In genomic region chr6:85331736-85332135, GRCm38 (mm10) we compare ENCODE assay signal across 8 mouse cellular contexts. TPM values are rescaled to one million over a fixed set of nuclear protein-coding genes. Genes with fewer than 3 reads are reported as not detected.
A peak's percentile ranks its signal among the peaks of the same experiment; 100 is the strongest.
DNase-seq lines count a peak whose midpoint lies in the region; ATAC-seq lines count a peak whose summit lies in the region.

No protein-coding gene starts in this region.

- no peaks in the 10 kb centered on the region for H3K9me3 ChIP-seq in lung, embryonic 15.5 days
- H3K9me3 ChIP-seq in forebrain, embryonic 11.5 days (ENCODE audit: control insufficient read depth, low read length) = no peaks in the 10 kb centered on the region
- no peaks in the 10 kb centered on the region for H3K9me3 ChIP-seq in limb, embryonic 11.5 days (ENCODE audit: control insufficient read depth, low read length)
- no peaks in the 10 kb centered on the region for H3K9me3 ChIP-seq in stomach, embryonic 14.5 days (ENCODE audit: control insufficient read depth, low read depth, low read length)

- no peak overlapping the region for H3K9ac ChIP-seq in lung, embryonic 15.5 days
- peak overlapping the region; percentile 79 for H3K9ac ChIP-seq in forebrain, embryonic 11.5 days (ENCODE audit: low read length)
- H3K9ac ChIP-seq in limb, embryonic 11.5 days (ENCODE audit: low read length) = no peak overlapping the region
- 0 out of 2 replicates have a peak overlapping the region, but pooled peaks have one; percentile 48 for H3K9ac ChIP-seq in stomach, embryonic 14.5 days (replicated peaks; ENCODE audit: low read depth, low read length)

- no peaks in the 10 kb centered on the region for H3K36me3 ChIP-seq in lung, embryonic 15.5 days
- H3K36me3 ChIP-seq in forebrain, embryonic 11.5 days (ENCODE audit: control insufficient read depth, insufficient read depth, low read length) = no peaks in the 10 kb centered on the region
- no peaks in the 10 kb centered on the region for H3K36me3 ChIP-seq in limb, embryonic 11.5 days (ENCODE audit: control insufficient read depth, insufficient read depth, low read length)
- H3K36me3 ChIP-seq in stomach, embryonic 14.5 days (ENCODE audit: control insufficient read depth, insufficient read depth, low read length) = no peaks in the 10 kb centered on the region

- peaks cover 14% of the 10 kb centered on the region for H3K4me1 ChIP-seq in lung, embryonic 15.5 days
- H3K4me1 ChIP-seq in forebrain, embryonic 11.5 days (replicated peaks; ENCODE audit: control insufficient read depth, insufficient read depth, low read length) = 0 out of 2 replicates have a peak, but pooled peaks cover 3% of the 10 kb centered on the region
- H3K4me1 ChIP-seq in limb, embryonic 11.5 days (ENCODE audit: control insufficient read depth, insufficient read depth, low read length) = no peaks in the 10 kb centered on the region
- peaks cover 7% of the 10 kb centered on the region; the same call in 1 of the 2 replicates for H3K4me1 ChIP-seq in stomach, embryonic 14.5 days (ENCODE audit: control insufficient read depth, insufficient read depth, low read length)

- H3K27me3 ChIP-seq in lung, embryonic 15.5 days = no peaks in the 10 kb centered on the region
- H3K27me3 ChIP-seq in forebrain, embryonic 11.5 days (ENCODE audit: control insufficient read depth, insufficient read depth, low read length) = no peaks in the 10 kb centered on the region
- H3K27me3 ChIP-seq in limb, embryonic 11.5 days (ENCODE audit: control insufficient read depth, insufficient read depth, low read length) = peaks cover 7% of the 10 kb centered on the region
- no peaks in the 10 kb centered on the region for H3K27me3 ChIP-seq in stomach, embryonic 14.5 days (ENCODE audit: control insufficient read depth, insufficient read depth, low read length)

- 10% methylated on average over 8 of the region's 8 CpGs for WGBS in lung, embryonic 15.5 days
- whole genome bisulfite sequencing in forebrain, embryonic 11.5 days = 16% methylated on average over 8 of the region's 8 CpGs
- WGBS in limb, embryonic 11.5 days = 12% methylated on average over 8 of the region's 8 CpGs
- 8% methylated on average over 8 of the region's 8 CpGs for WGBS in stomach, embryonic 14.5 days

- ATAC-seq in lung, embryonic 15.5 days (ENCODE audit: borderline replicate concordance, extremely low read depth, low FRiP score, low TSS enrichment) = no peak
- ATAC-seq in forebrain, embryonic 11.5 days (replicated peaks; ENCODE audit: low FRiP score) = no peak
- no peak for ATAC-seq in limb, embryonic 11.5 days (ENCODE audit: insufficient number of reproducible peaks, low FRiP score, low TSS enrichment, low read depth)
- ATAC-seq in stomach, embryonic 14.5 days (ENCODE audit: insufficient number of reproducible peaks, insufficient read depth, low FRiP score, low read depth) = no peak

- DNase-seq in lung, postnatal 25 days (ENCODE audit: low spot score) = no peak
- DNase-seq in forebrain, embryonic 11.5 days (ENCODE audit: low spot score) = no peak
- no peak for DNase-seq in limb, embryonic 11.5 days (ENCODE audit: low spot score)
- no peak for DNase-seq in gastrocnemius, postnatal 10 days
- no peak for DNase-seq in adrenal gland, postnatal 25 days
- DNase-seq in right cerebral cortex, adult 18-20 months = no peak

- peak overlapping the region; percentile 61 for H3K4me3 ChIP-seq in lung, embryonic 15.5 days
- peak overlapping the region; percentile 58 for H3K4me3 ChIP-seq in forebrain, embryonic 11.5 days (ENCODE audit: low read depth, low read length)
- no peak overlapping the region; the same call in 1 of the 2 replicates for H3K4me3 ChIP-seq in limb, embryonic 11.5 days (ENCODE audit: low read depth, low read length)
- no peak overlapping the region for H3K4me3 ChIP-seq in stomach, embryonic 14.5 days (ENCODE audit: low read depth, low read length)

- H3K4me2 ChIP-seq in lung, embryonic 15.5 days = peak overlapping the region; percentile 94
- H3K4me2 ChIP-seq in forebrain, embryonic 11.5 days (ENCODE audit: low read depth, low read length, severe bottlenecking) = peak overlapping the region; percentile 78
- peak overlapping the region; percentile 99 for H3K4me2 ChIP-seq in limb, embryonic 11.5 days (ENCODE audit: low read depth, severe bottlenecking)
- H3K4me2 ChIP-seq in stomach, embryonic 14.5 days (replicated peaks; ENCODE audit: low read depth, low read length) = peak overlapping the region; percentile 96

- no peak overlapping the region for H3K27ac ChIP-seq in lung, embryonic 15.5 days
- H3K27ac ChIP-seq in forebrain, embryonic 11.5 days (ENCODE audit: low read depth, low read length) = no peak overlapping the region
- no peak overlapping the region for H3K27ac ChIP-seq in limb, embryonic 11.5 days (replicated peaks; ENCODE audit: low read depth, low read length)
- peak overlapping the region; percentile 33; the same call in 1 of the 2 replicates for H3K27ac ChIP-seq in stomach, embryonic 14.5 days (ENCODE audit: low read length)

RNA-seq across cellular contexts. Expression of gene Sfxn5, which starts 1.5 kb away (rescaled TPM):
- 7.7 TPM in 2 replicates for polyA plus RNA-seq in lung, embryonic 15.5 days (2015; fragmentation: Nextera tagmentation; extraction: Ambion mirVana)
- polyA plus RNA-seq in forebrain, embryonic 11.5 days (2014; fragmentation: Nextera tagmentation; extraction: Ambion mirVana) = 12.5 and 13.8 TPM in 2 replicates
- polyA plus RNA-seq in limb, embryonic 11.5 days (2014; fragmentation: Nextera tagmentation; extraction: Ambion mirVana) = 4.8 and 6.7 TPM in 2 replicates
- 13.0 and 14.0 TPM in 2 replicates for polyA plus RNA-seq in stomach, embryonic 14.5 days (2014; fragmentation: Nextera tagmentation; extraction: Ambion mirVana)
- 1 to 10 TPM; 2.8 to 5.1 TPM for total RNA-seq in gastrocnemius, postnatal 10 days (2021)
- total RNA-seq in adrenal gland, postnatal 25 days (2021) = 19.8 and 23.0 TPM in 2 replicates

RNA-seq across cellular contexts. Expression of gene Rab11fip5, which starts 42.7 kb away (rescaled TPM):
- 14.1 and 14.2 TPM in 2 replicates for polyA plus RNA-seq in lung, embryonic 15.5 days (2015; fragmentation: Nextera tagmentation; extraction: Ambion mirVana)
- polyA plus RNA-seq in forebrain, embryonic 11.5 days (2014; fragmentation: Nextera tagmentation; extraction: Ambion mirVana) = 4.5 and 5.1 TPM in 2 replicates
- 3.1 and 3.4 TPM in 2 replicates for polyA plus RNA-seq in limb, embryonic 11.5 days (2014; fragmentation: Nextera tagmentation; extraction: Ambion mirVana)
- polyA plus RNA-seq in stomach, embryonic 14.5 days (2014; fragmentation: Nextera tagmentation; extraction: Ambion mirVana) = 8.1 and 8.3 TPM in 2 replicates
- 10 to 100 TPM; 36.9 to 42.1 TPM for total RNA-seq in gastrocnemius, postnatal 10 days (2021)
- 27.7 and 38.8 TPM in 2 replicates for total RNA-seq in adrenal gland, postnatal 25 days (2021)

Comparison
In these comparisons a context has a peak if more than half of its experiments do, and no peak if none do; other contexts are left out.
1. H3K4me3 ChIP-seq: peak in lung, embryonic 15.5 days (single experiment) and forebrain, embryonic 11.5 days (single experiment); none in limb, embryonic 11.5 days (single experiment) and stomach, embryonic 14.5 days (single experiment).
2. H3K9ac ChIP-seq: peak in forebrain, embryonic 11.5 days (single experiment) and stomach, embryonic 14.5 days (single experiment); none in lung, embryonic 15.5 days (single experiment) and limb, embryonic 11.5 days (single experiment).
3. Peak in every context shown above with its lines, with median percentiles within 50 percentile points of each other: H3K4me2 ChIP-seq.